Mouse (Mus musculus): Measurements from ENCODE around the gene Kif17.

The Kif17 gene

GRCm38 (mm10) chr4:138250088-138250960 is at the start of gene Kif17, which contains the start of gene Sh2d5:
Kif17 (plus strand) TSS chr4:138250435.
Sh2d5 (plus strand) TSS chr4:138250403.
- peak; percentile 65 for DNase-seq (ENCODE audit: low read depth, low spot score)

DNA sequence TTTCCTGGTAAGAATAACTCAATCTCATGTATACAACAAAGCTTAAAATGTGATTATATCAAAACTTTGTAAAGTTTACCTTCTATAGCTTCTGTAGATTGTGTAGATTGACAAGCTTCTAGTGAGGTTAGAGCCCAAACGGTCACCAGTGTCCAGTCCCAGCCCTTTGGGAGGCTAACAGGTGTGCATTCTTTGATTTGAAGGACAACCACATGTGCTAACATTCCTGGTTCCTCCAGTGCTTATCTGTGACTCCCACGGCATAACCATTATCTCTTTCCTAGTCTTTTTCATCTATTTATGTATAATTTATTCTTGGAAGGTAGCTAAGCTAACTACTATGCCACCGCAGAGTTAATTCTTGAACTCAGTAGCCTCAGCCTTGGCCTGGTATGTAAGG is 49.5 kb upstream of the Kif17 start:
- DNase-seq (ENCODE audit: low read depth, low spot score): no peak

DNA sequence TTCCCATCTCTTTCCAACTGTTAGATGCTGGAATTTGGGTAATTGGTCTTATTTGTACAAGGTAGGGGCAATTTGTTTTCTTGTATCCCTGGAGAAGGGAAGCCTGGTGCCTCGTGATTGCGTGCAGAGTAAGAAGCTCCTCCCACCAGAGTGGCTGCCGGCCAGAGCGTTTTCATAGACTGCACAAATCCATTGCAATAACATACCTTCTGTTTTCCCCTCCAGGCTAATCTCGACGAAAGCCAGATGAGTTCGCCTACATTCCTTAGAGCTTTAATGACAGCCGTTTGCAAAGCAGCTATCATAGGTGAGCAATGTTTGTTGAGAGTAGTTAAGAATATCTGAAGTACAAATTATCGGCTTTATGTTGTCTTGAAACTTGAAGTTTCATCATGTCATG is 48.5 kb upstream of the Kif17 start:
- DNase-seq (ENCODE audit: low read depth, low spot score): no peak

DNA sequence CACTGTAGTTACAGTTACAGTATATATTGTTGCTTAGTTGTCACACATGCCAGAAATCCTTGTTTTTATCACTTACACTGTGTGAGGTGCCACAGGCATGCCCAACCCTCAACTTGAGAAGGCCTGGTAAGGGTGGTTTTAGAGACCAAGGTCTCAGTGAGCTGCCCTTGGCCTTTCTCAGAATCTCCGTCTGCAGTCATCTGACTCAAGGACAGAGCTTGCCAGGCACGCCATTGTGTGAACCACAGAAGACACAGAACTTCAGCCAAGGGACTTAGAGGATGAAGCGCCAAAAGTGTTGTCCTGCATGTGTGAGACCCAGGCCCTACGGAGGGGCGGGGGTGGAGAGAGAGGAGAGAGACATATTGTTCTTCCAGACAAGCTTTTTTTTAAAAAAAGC is 40.1 kb upstream of the Kif17 start:
- DNase-seq (ENCODE audit: low read depth, low spot score): no peak

DNA sequence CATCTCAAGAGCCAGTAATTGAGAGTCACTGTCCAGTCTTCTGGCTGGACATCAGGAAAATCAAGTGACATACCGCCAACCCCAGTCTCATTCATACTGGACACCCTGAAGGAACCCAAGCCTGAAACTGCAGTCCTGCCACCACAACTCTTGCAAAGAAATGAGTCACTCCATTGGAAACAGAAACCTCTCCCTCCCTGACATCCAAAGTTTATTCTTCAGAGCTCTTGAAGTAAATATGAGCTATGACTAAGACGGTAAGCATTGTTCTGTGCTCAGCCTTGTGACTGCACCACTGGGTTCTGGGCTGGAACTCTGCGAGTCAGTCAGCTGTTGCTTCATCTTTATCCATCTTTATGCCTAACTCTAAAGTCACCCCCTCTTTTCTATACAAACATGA is 36.4 kb upstream of the Kif17 start:
- no peak for DNase-seq (ENCODE audit: low read depth, low spot score)

DNA sequence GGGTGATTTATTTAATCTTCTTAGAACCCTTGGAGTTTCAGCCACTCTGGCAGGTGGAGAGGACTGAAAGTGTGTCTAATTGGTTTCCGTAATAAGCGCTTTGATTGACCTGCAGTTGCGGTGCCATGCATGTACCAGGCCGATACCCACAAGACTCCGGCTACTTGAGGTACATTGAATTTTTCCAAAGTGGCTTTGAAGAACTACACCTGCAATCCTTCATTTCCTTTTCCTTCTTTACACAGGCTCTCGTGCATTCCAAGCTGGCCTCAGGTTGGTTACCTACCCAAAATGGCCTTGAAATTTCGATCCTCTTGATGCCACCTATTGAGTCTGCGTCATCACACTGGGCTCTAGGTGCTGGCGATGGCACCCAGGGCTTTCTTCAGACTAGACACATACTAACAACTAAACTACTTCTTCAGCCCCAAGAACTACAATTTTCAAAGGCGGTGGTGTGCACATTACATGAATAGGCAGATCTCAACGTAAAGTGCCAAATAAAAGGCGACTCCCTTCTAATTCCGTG is 34.5 kb upstream of the Kif17 start:
- peak; percentile 11 for DNase-seq (ENCODE audit: low read depth, low spot score)

- DNase-seq (ENCODE audit: low read depth, low spot score): peak; percentile 65
Observed at GRCm38 (mm10) chr4:138216200-138216890, 33.9 kb upstream of the Kif17 start, which contains the start of gene Hp1bp3. Hp1bp3 (plus strand) TSS chr4:138216296.

DNA sequence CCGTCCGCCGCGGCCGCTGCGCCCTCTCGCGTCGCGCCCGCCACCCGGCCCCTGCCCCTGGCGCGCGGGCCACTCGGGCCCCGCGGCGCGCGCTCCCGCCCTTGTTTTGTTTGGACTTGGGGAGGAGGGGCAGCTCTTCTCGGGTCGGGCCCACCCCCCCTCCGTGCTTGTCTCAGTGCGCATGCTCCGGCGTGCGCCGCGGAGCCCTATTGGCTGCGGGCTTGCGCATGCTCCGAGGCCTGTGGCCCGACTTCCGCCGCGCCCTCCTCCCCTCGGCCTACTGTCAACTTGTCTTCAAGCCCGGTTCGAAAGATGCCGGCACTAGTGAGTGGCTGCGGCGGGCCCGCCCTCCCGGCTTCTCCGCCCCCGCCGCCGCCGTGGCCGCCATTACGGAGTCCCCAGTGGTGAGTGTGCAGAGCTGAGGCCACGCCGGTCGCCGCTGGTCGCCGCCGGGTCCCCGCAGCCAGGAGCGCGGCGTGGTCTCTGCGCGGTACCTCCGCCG is 33.3 kb upstream of the Kif17 start:
- peak; percentile 98 for DNase-seq (ENCODE audit: low read depth, low spot score)

- no peak for DNase-seq (ENCODE audit: low read depth, low spot score)
Observed at GRCm38 (mm10) chr4:138217441-138217840, 32.8 kb upstream of the Kif17 start.

- DNase-seq (ENCODE audit: low read depth, low spot score): no peak
Observed at GRCm38 (mm10) chr4:138217951-138218685, 32.1 kb upstream of the Kif17 start.

DNA sequence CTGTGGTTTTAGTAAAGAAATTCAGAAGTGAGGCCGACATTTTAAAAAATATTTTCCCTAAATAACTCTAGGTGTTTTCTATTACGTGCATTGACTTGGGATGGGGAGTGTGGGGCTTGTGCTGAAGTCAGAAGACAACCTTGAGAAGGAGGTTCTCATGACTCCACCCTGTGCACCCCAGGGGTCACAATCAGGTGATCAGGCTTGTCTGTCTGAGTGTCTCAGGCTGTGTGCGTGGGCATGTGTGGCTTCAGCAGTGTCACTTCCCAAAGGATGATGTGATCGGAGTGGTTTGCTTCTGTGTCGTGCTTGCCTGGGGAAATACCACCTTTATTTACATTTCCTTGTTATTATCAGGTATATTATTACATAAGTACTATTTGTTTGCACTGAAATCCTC is 30.9 kb upstream of the Kif17 start:
- no peak for DNase-seq (ENCODE audit: low read depth, low spot score)

DNA sequence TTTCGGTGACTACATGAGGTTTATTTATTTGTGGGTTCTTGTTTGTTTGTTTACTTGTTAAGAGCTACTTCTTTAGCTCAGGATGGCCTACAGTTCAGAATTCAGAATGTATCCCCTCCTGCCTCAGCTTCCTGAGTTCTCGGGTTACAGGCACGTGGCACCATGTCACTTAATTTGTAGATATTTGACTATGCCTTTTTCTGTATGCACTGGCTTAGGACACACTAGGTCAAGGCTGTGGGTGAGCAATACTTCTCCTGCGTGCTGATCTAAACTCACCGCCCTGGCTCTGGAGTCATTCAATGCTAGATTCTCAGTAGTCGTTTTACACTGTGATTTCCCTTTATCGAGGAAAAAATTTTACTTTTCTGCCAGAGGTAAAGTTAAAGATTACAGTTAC is 29.5 kb upstream of the Kif17 start:
- DNase-seq (ENCODE audit: low read depth, low spot score): no peak

DNA sequence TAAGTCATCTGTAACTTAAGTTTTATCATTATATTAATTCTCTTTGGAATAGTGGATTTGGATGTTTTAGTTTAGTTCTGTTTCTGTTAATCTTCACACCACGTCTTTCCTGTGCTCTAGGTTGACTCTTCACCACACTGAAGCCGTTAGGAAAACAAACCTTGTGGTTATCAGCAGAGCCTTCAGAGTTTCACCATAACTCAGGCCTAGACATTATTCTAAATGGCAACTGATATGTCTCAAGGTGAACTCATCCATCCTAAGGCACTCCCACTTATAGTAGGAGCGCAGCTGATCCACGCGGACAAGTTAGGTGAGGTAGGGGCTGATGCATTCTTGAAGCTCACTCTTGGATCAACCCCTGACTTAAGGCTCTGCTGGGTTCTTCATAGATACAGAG is 28.8 kb upstream of the Kif17 start:
- no peak for DNase-seq (ENCODE audit: low read depth, low spot score)

- DNase-seq (ENCODE audit: low read depth, low spot score): no peak
Observed at GRCm38 (mm10) chr4:138222396-138222795, 27.8 kb upstream of the Kif17 start.

- DNase-seq (ENCODE audit: low read depth, low spot score): no peak
Observed at GRCm38 (mm10) chr4:138223623-138224022, 26.6 kb upstream of the Kif17 start.

- DNase-seq (ENCODE audit: low read depth, low spot score): no peak
Observed at GRCm38 (mm10) chr4:138246756-138247665, 3.2 kb upstream of the Kif17 start.

DNA sequence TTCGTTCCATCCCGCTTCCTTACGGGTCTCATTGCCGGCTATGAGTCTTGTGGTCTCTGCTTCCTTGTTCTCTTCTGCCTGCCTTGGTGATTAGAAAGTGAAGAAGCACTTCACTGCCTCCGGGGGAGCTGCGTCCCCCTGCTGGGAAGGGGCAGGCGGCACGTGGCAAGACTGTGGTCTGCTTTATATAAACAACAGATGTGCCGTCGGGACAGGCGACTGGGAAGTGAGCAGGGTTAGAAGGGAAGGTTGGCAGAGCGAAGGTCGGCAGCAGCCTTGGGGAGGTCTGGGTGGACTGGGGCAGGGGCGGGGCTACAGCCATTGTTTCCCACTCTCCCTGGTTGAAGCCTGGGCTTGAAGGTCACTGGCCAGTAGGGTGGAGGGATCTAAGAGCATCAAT is 1.6 kb downstream of the Kif17 start:
- no peak for DNase-seq (ENCODE audit: low read depth, low spot score)

DNA sequence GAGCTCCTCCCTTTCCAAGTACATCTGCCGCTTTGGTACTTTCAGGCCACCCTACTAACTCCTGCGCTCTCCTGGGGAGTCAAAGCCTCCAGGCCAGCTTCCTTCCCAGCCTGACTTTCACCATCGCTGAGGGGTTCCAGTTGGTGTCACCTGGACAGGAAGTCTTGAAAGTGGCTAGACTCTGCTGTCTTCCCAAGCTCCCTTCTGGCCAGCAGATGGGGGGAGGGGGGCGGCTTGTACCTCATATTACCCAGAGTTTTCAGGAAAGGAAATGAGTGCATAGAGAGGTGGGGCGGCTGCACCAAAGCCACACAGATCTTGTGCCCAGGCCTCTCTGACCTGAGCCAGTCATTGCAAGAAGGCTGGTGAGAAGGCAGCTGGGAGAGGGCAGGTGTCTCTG is 2.0 kb downstream of the Kif17 start:
- DNase-seq (ENCODE audit: low read depth, low spot score): no peak

DNA sequence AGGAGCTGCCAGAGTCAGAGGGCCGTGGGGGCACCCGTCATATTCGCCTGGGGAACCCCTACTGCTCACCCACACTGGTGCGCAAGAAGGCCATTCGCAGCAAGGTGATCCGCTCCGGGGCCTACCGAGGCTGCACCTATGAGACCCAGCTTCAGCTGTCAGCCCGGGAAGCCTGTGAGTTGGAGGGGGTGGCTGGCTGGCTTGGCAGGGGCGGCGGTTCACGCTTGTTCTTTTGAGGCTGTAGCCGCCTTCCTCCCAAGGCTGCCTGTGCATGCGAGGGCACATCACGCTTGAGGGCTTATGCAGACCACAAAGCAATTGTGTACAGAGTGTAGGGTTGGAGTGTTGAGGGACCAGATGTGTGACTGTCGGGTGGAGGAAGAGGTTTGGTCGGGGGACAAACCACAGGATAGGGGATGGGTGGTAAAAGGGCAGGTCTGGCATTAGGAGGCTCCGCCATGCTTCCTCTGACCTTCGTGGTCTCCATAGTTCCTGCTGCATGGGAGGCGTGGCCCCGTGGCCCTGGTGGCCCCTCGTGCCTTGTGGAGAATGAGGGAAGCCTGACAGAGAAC is 7.0 kb downstream of the Kif17 start:
- DNase-seq (ENCODE audit: low read depth, low spot score): no peak

DNA sequence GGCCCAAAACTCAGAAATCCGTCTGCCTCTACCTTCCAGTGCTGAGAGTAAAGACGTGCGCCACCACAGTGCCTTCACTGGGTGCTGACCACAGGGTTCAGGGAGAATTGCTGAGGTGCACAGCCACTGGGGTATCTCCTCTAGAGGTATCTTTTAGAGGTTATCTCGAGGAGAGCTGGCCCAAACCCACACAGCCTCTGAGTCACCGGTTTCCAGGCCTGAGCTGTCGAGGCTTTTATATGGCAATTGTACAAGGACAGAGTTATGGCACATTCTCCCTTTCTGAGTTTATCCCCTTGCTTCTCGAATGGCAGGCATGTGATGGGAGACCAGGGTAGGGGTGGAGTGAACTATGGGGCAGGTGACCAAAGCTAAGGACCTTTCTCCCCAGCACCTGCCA is 8.4 kb downstream of the Kif17 start:
- DNase-seq (ENCODE audit: low read depth, low spot score): no peak

Data from retina, postnatal 7 days (tissue).